Mouse (Mus musculus) kidney, embryonic 15.5 days (tissue): ENCODE data around the gene Zfp853. TPM values are rescaled to one million over a fixed set of nuclear protein-coding genes. Genes with fewer than 3 reads are reported as not detected.

Experiments used
- ATAC-seq: fragments of 200-750 bp; cut with Nextera tagmentation; replicated peaks from 2 replicates; pipeline ENCODE4 v1.8.0; 2017; ENCODE audit warnings: moderate TSS enrichment; ENCODE audit not compliant: low FRiP score
- H3K27ac ChIP-seq: fragments of 300-500 bp; sonication (generic); 2 replicates; pipeline ENCODE4 v1.5.1; 2015; ENCODE audit warnings: mild to moderate bottlenecking, inconsistent platforms
- H3K27me3 ChIP-seq: fragments of 300-500 bp; sonication (generic); 2 replicates; pipeline ENCODE4 v1.6.1; 2015; ENCODE audit warnings: inconsistent platforms
- H3K36me3 ChIP-seq: fragments of 300-500 bp; sonication (generic); 2 replicates; pipeline ENCODE4 v1.6.1; 2015; ENCODE audit warnings: inconsistent platforms
- H3K4me1 ChIP-seq: fragments of 300-500 bp; sonication (generic); 2 replicates; pipeline ENCODE4 v1.6.1; 2015; ENCODE audit warnings: inconsistent platforms
- H3K4me2 ChIP-seq: fragments of 300-500 bp; sonication (generic); 2 replicates; pipeline ENCODE4 v1.6.1; 2015; ENCODE audit warnings: moderate library complexity, mild to moderate bottlenecking, inconsistent platforms
- H3K4me3 ChIP-seq: fragments of 300-500 bp; sonication (generic); replicated peaks from 2 replicates; pipeline ENCODE4 v1.5.1; 2015; ENCODE audit warnings: mild to moderate bottlenecking, inconsistent platforms
- H3K9ac ChIP-seq: fragments of 300-500 bp; sonication (generic); 2 replicates; pipeline ENCODE4 v1.6.1; 2015; ENCODE audit warnings: mild to moderate bottlenecking, inconsistent platforms
- H3K9me3 ChIP-seq: fragments of 300-500 bp; sonication (generic); replicated peaks from 2 replicates; pipeline ENCODE4 v1.6.1; 2016; ENCODE audit warnings: inconsistent platforms
- WGBS: fragments of 180-500 bp; shearing (Covaris S2); methylation state at CpG from one replicate; pipeline ENCODE4 v1.1.7; 2015; ENCODE audit warnings: mixed read lengths; 5-methylcytosine and 5-hydroxymethylcytosine counted together
- polyA plus RNA-seq: library from polyadenylated mRNA; unstranded; fragments of >200 nt; fragmentation: Nextera tagmentation; extraction: Ambion mirVana; gene quantifications from 2 replicates; pipeline ENCODE4 v1.2.1, GENCODE M21; 2015

Gene Zfp853
- polyA plus RNA-seq, 1 experiment from 2014 or later: 0.08 TPM

- WGBS: 1% methylated on average over 16 of the region's 16 CpGs
- Histone ChIP-seq H3K9ac (peak overlapping the region; percentile 94), H3K9me3 (no peaks in the 10 kb centered on the region), H3K36me3 (peaks cover 75% of the 10 kb centered on the region), H3K4me1 (peaks cover 29% of the 10 kb centered on the region), H3K27ac (peak overlapping the region; percentile 94), H3K4me3 (peak overlapping the region; percentile 95), H3K27me3 (no peaks in the 10 kb centered on the region), H3K4me2 (peak overlapping the region; percentile 91)
- no peak for ATAC-seq
Measured at GRCm38 (mm10) chr5:143314183-143314729, 20.8 kb upstream of the Zfp853 start.

- H3K27ac ChIP-seq: no peak overlapping the region
- WGBS: 64% methylated on average over 8 of the region's 8 CpGs
- H3K4me1 ChIP-seq: peaks cover 23% of the 10 kb centered on the region
- no peaks in the 10 kb centered on the region for H3K27me3 ChIP-seq
- peaks cover 75% of the 10 kb centered on the region for H3K36me3 ChIP-seq
- no peaks in the 10 kb centered on the region for H3K9me3 ChIP-seq
- ATAC-seq: no peak
- H3K4me2 ChIP-seq: no peak overlapping the region
- no peak overlapping the region for H3K9ac ChIP-seq
- H3K4me3 ChIP-seq: no peak overlapping the region
Measured at GRCm38 (mm10) chr5:143311886-143312285, 18.5 kb upstream of the Zfp853 start.

DNA sequence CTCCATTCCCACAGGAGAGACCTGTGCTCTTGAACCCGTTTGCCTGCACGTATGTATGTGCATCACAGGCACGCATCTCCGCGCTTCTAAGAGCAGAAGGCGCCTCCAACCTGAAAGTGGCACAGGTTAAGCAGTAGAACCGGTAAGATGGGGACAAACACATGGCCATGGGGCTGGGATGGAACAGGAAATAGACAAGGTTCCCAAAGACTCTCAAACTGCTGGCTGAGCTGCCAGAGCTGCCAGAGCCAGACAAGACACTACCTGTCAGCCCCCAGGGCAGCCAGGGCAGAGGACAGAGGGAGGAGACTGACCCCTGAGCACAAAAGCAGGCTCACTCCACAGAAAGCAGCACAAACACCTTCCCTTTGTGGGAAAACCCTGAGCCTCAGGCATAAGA, 16.5 kb upstream of the Zfp853 start:
- Histone ChIP-seq H3K4me1 (peaks cover 19% of the 10 kb centered on the region), H3K27ac (no peak overlapping the region), H3K9ac (no peak overlapping the region), H3K9me3 (no peaks in the 10 kb centered on the region), H3K36me3 (peaks cover 83% of the 10 kb centered on the region), H3K27me3 (no peaks in the 10 kb centered on the region), H3K4me3 (no peak overlapping the region), H3K4me2 (no peak overlapping the region)
- ATAC-seq: no peak
- 94% methylated on average over 7 of the region's 7 CpGs for WGBS

GRCm38 (mm10) chr5:143308825-143309224, 15.4 kb upstream of the Zfp853 start:
- H3K27ac ChIP-seq: no peak overlapping the region
- no peak overlapping the region for H3K9ac ChIP-seq
- 91% methylated on average over 5 of the region's 5 CpGs for WGBS
- ATAC-seq: no peak
- no peaks in the 10 kb centered on the region for H3K27me3 ChIP-seq
- no peaks in the 10 kb centered on the region for H3K9me3 ChIP-seq
- no peak overlapping the region for H3K4me2 ChIP-seq
- H3K4me3 ChIP-seq: no peak overlapping the region
- H3K4me1 ChIP-seq: peaks cover 17% of the 10 kb centered on the region
- peaks cover 92% of the 10 kb centered on the region for H3K36me3 ChIP-seq

DNA sequence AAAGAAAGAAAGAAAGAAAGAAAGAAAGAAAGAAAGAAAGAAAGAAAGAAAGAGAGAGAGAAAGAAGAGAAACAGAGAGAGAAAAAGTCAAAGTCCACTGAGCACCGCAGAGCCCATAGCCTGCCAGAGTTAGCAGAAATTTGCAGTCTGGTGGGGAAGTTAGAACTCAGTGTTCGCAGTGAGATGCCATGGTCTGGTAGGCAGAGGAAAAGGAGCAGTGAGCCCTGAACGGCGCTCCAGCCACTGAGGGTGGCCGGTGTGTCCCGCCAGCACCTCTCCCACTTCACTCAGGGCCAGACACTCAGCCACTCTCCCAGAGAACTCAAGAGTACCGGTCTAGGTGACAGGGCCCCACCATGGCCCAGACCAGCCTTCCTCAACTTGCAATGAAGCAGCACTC, 10.8 kb upstream of the Zfp853 start:
- Histone ChIP-seq H3K27me3 (no peaks in the 10 kb centered on the region), H3K36me3 (peaks cover 98% of the 10 kb centered on the region), H3K9me3 (no peaks in the 10 kb centered on the region), H3K4me1 (0 out of 2 replicates have a peak, but pooled peaks cover 4% of the 10 kb centered on the region), H3K27ac (no peak overlapping the region), H3K4me3 (no peak overlapping the region), H3K4me2 (no peak overlapping the region), H3K9ac (no peak overlapping the region)
- 65% methylated on average over 7 of the region's 7 CpGs for WGBS
- ATAC-seq: no peak

DNA sequence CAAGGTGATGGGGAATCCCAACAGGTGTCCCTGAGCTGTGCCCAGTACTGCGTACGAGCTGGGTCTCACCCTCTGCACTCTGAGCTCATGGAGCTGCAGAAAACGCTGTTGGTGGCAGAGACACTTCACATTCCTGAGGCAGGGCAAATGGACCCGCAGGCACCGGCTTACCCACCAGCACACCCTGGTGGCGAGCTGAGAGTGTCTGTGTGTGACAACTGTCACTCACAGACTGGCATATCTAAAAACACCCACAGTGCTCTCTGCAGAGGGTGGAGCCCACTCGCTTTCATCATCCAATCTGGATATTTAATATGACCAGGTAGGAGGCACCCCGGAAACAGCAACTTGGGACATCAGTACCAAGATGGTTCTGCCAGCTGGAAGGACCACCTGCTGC, 7.9 kb upstream of the Zfp853 start:
- Histone ChIP-seq H3K4me2 (no peak overlapping the region), H3K9ac (no peak overlapping the region), H3K27ac (no peak overlapping the region), H3K4me3 (no peak overlapping the region), H3K27me3 (no peaks in the 10 kb centered on the region), H3K9me3 (no peaks in the 10 kb centered on the region), H3K4me1 (0 out of 2 replicates have a peak, but pooled peaks cover 4% of the 10 kb centered on the region), H3K36me3 (peaks cover 79% of the 10 kb centered on the region)
- ATAC-seq: no peak
- WGBS: 76% methylated on average over 8 of the region's 8 CpGs

- peaks cover 63% of the 10 kb centered on the region for H3K36me3 ChIP-seq
- no peak overlapping the region for H3K27ac ChIP-seq
- WGBS: 90% methylated on average over 4 of the region's 4 CpGs
- H3K4me3 ChIP-seq: no peak overlapping the region
- no peak overlapping the region for H3K4me2 ChIP-seq
- no peak overlapping the region for H3K9ac ChIP-seq
- 0 out of 2 replicates have a peak, but pooled peaks cover 4% of the 10 kb centered on the region for H3K4me1 ChIP-seq
- no peak for ATAC-seq
- no peaks in the 10 kb centered on the region for H3K27me3 ChIP-seq
- H3K9me3 ChIP-seq: no peaks in the 10 kb centered on the region
Measured at GRCm38 (mm10) chr5:143299686-143300085, 6.3 kb upstream of the Zfp853 start.

GRCm38 (mm10) chr5:143298391-143298790, 5.0 kb upstream of the Zfp853 start:
- ATAC-seq: no peak
- H3K36me3 ChIP-seq: peaks cover 53% of the 10 kb centered on the region
- H3K27me3 ChIP-seq: peaks cover 13% of the 10 kb centered on the region
- H3K4me2 ChIP-seq: no peak overlapping the region
- no peak overlapping the region for H3K9ac ChIP-seq
- no peak overlapping the region for H3K27ac ChIP-seq
- no peak overlapping the region for H3K4me3 ChIP-seq
- peaks cover 7% of the 10 kb centered on the region for H3K4me1 ChIP-seq
- H3K9me3 ChIP-seq: no peaks in the 10 kb centered on the region
- WGBS: 92% methylated on average over 7 of the region's 7 CpGs

GRCm38 (mm10) chr5:143297986-143298385, 4.6 kb upstream of the Zfp853 start:
- Histone ChIP-seq H3K9me3 (no peaks in the 10 kb centered on the region), H3K4me2 (no peak overlapping the region), H3K4me3 (no peak overlapping the region), H3K9ac (no peak overlapping the region), H3K27ac (no peak overlapping the region), H3K27me3 (peaks cover 17% of the 10 kb centered on the region), H3K4me1 (peaks cover 12% of the 10 kb centered on the region), H3K36me3 (peaks cover 49% of the 10 kb centered on the region)
- WGBS: 88% methylated on average over 9 of the region's 9 CpGs
- no peak for ATAC-seq

GRCm38 (mm10) chr5:143295330-143295729, 1.9 kb upstream of the Zfp853 start:
- H3K9ac ChIP-seq: no peak overlapping the region
- no peak overlapping the region for H3K4me2 ChIP-seq
- H3K4me3 ChIP-seq: no peak overlapping the region
- H3K27me3 ChIP-seq: peaks cover 43% of the 10 kb centered on the region
- 87% methylated on average over 2 of the region's 2 CpGs for WGBS
- no peak overlapping the region for H3K27ac ChIP-seq
- peaks cover 19% of the 10 kb centered on the region for H3K4me1 ChIP-seq
- ATAC-seq: no peak
- H3K9me3 ChIP-seq: no peaks in the 10 kb centered on the region
- H3K36me3 ChIP-seq: peaks cover 22% of the 10 kb centered on the region

- H3K9me3 ChIP-seq: no peaks in the 10 kb centered on the region
- H3K27me3 ChIP-seq: peaks cover 48% of the 10 kb centered on the region
- peaks cover 19% of the 10 kb centered on the region for H3K4me1 ChIP-seq
- no peak overlapping the region for H3K27ac ChIP-seq
- H3K9ac ChIP-seq: no peak overlapping the region
- ATAC-seq: no peak
- no peak overlapping the region for H3K4me2 ChIP-seq
- peaks cover 17% of the 10 kb centered on the region for H3K36me3 ChIP-seq
- WGBS: 93% methylated on average over 3 of the region's 3 CpGs
- no peak overlapping the region for H3K4me3 ChIP-seq
Measured at GRCm38 (mm10) chr5:143294862-143295261, 1.4 kb upstream of the Zfp853 start.

DNA sequence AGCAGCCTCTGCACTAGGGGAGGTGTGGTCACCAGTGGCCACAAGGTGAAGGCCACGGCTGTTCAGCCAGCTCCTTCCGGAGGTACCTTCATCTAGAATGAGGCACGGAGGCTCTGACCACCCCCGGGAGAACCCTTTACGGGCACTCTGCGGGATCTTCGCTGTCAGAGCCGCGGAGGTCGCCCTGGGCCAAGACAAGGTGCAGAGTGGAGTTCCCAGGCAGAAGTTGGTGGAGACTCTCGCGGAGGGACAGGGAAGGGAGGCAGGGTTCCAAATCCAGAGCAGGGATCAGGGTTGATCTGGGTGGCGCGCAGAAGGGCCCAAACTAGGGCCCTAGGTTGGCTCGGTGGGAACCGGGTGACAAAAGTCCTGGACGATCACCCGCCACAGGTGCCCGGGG, 544 bp downstream of the Zfp853 start:
- Histone ChIP-seq H3K36me3 (0 out of 2 replicates have a peak, but pooled peaks cover under 1% of the 10 kb centered on the region), H3K4me1 (peaks cover 28% of the 10 kb centered on the region), H3K4me3 (peak overlapping the region; percentile 51), H3K9me3 (no peaks in the 10 kb centered on the region), H3K4me2 (peak overlapping the region; percentile 92), H3K27ac (no peak overlapping the region), H3K27me3 (peaks cover 68% of the 10 kb centered on the region), H3K9ac (peak overlapping the region; percentile 47)
- ATAC-seq: no peak
- WGBS: under 1% methylated on average over 19 of the region's 19 CpGs

- Histone ChIP-seq H3K27ac (no peak overlapping the region), H3K4me1 (peaks cover 32% of the 10 kb centered on the region), H3K9ac (no peak overlapping the region), H3K27me3 (peaks cover 97% of the 10 kb centered on the region), H3K9me3 (no peaks in the 10 kb centered on the region), H3K36me3 (no peaks in the 10 kb centered on the region), H3K4me3 (no peak overlapping the region), H3K4me2 (no peak overlapping the region)
- ATAC-seq: no peak
- WGBS: 75% methylated on average over 9 of the region's 9 CpGs
Measured at GRCm38 (mm10) chr5:143289299-143289698, 4.1 kb downstream of the Zfp853 start.
